Mouse (Mus musculus): Measurements from ENCODE around the gene Smc4. TPM values are rescaled to one million over a fixed set of nuclear protein-coding genes. Genes with fewer than 3 reads are reported as not detected.

Gene Smc4
- polyA plus RNA-seq (2016; fragmentation: Nextera tagmentation; extraction: Ambion mirVana) = 125 TPM in 2 replicates

GRCm38 (mm10) chr3:69004437-69005337, at the start of gene Smc4, which contains the start of gene Ift80:
Gene Smc4 (plus strand): TSS chr3:69004738.
Gene Ift80 (minus strand): TSS chr3:69004570.
- H3K27ac ChIP-seq = peak within 1 kb of the TSS; percentile 66; the same call in 1 of the 2 replicates
- no peaks in the 10 kb centered on the region for H3K9me3 ChIP-seq
- H3K36me3 ChIP-seq = no peaks in the 10 kb centered on the region
- H3K4me1 ChIP-seq = peaks cover 15% of the 10 kb centered on the region
- no peaks in the 10 kb centered on the region for H3K27me3 ChIP-seq (replicated peaks)
- peak; percentile 95 for ATAC-seq (ENCODE audit: low FRiP score, low read depth)
- H3K4me2 ChIP-seq (replicated peaks) = peak within 1 kb of the TSS; percentile 80
- WGBS = under 1% methylated on average over 70 of the region's 76 CpGs
- H3K4me3 ChIP-seq = peak within 1 kb of the TSS; percentile 93
- H3K9ac ChIP-seq = peak within 1 kb of the TSS; percentile 88

GRCm38 (mm10) chr3:68956454-68956853, 48.1 kb upstream of the Smc4 start:
- peaks cover 13% of the 10 kb centered on the region for H3K36me3 ChIP-seq

GRCm38 (mm10) chr3:68957413-68957812, 47.1 kb upstream of the Smc4 start:
- H3K4me2 ChIP-seq (replicated peaks) = no peak overlapping the region
- no peaks in the 10 kb centered on the region for H3K9me3 ChIP-seq
- H3K9ac ChIP-seq = no peak overlapping the region
- WGBS = 86% methylated on average over 3 of the region's 3 CpGs
- peaks cover 17% of the 10 kb centered on the region for H3K36me3 ChIP-seq
- no peak overlapping the region for H3K4me3 ChIP-seq
- no peaks in the 10 kb centered on the region for H3K27me3 ChIP-seq (replicated peaks)
- no peaks in the 10 kb centered on the region for H3K4me1 ChIP-seq
- no peak for ATAC-seq (ENCODE audit: low FRiP score, low read depth)
- H3K27ac ChIP-seq = no peak overlapping the region

More at GRCm38 (mm10) chr3:68956454-68956853, 48.1 kb upstream of the Smc4 start:
- Histone ChIP-seq H3K4me1 (no peaks in the 10 kb centered on the region), H3K9ac (no peak overlapping the region), H3K4me3 (no peak overlapping the region), H3K27ac (no peak overlapping the region), H3K9me3 (no peaks in the 10 kb centered on the region), H3K27me3 (replicated peaks) (no peaks in the 10 kb centered on the region), H3K4me2 (replicated peaks) (no peak overlapping the region)
- no peak for ATAC-seq (ENCODE audit: low FRiP score, low read depth)
- WGBS = 77% methylated on average over 4 of the region's 4 CpGs

- H3K36me3 ChIP-seq = peaks cover 50% of the 10 kb centered on the region
Observed at GRCm38 (mm10) chr3:68964682-68965081, 39.9 kb upstream of the Smc4 start.

GRCm38 (mm10) chr3:68966527-68967285, 37.8 kb upstream of the Smc4 start:
- no peak overlapping the region for H3K27ac ChIP-seq

More at GRCm38 (mm10) chr3:68964682-68965081, 39.9 kb upstream of the Smc4 start:
- no peaks in the 10 kb centered on the region for H3K27me3 ChIP-seq (replicated peaks)
- H3K27ac ChIP-seq = no peak overlapping the region
- ATAC-seq (ENCODE audit: low FRiP score, low read depth) = no peak
- H3K4me1 ChIP-seq = no peaks in the 10 kb centered on the region
- H3K4me2 ChIP-seq (replicated peaks) = no peak overlapping the region
- no peak overlapping the region for H3K9ac ChIP-seq
- no peaks in the 10 kb centered on the region for H3K9me3 ChIP-seq
- H3K4me3 ChIP-seq = no peak overlapping the region

GRCm38 (mm10) chr3:68967404-68967803, 37.1 kb upstream of the Smc4 start:
- Histone ChIP-seq H3K4me1 (no peaks in the 10 kb centered on the region), H3K9ac (no peak overlapping the region), H3K4me2 (replicated peaks) (no peak overlapping the region), H3K27ac (no peak overlapping the region), H3K27me3 (replicated peaks) (no peaks in the 10 kb centered on the region), H3K4me3 (no peak overlapping the region), H3K9me3 (no peaks in the 10 kb centered on the region), H3K36me3 (peaks cover 33% of the 10 kb centered on the region)
- no peak for ATAC-seq (ENCODE audit: low FRiP score, low read depth)
- 96% methylated on average over 6 of the region's 6 CpGs for WGBS

More at GRCm38 (mm10) chr3:68966527-68967285, 37.8 kb upstream of the Smc4 start:
- Histone ChIP-seq H3K4me1 (no peaks in the 10 kb centered on the region), H3K36me3 (peaks cover 37% of the 10 kb centered on the region), H3K9me3 (no peaks in the 10 kb centered on the region), H3K4me3 (no peak overlapping the region), H3K27me3 (replicated peaks) (no peaks in the 10 kb centered on the region), H3K4me2 (replicated peaks) (no peak overlapping the region), H3K9ac (no peak overlapping the region)
- WGBS = 94% methylated on average over 6 of the region's 6 CpGs
- no peak for ATAC-seq (ENCODE audit: low FRiP score, low read depth)

- no peak overlapping the region for H3K27ac ChIP-seq
- H3K36me3 ChIP-seq = peaks cover 29% of the 10 kb centered on the region
- H3K4me3 ChIP-seq = no peak overlapping the region
- no peaks in the 10 kb centered on the region for H3K9me3 ChIP-seq
- no peak overlapping the region for H3K9ac ChIP-seq
- H3K4me2 ChIP-seq (replicated peaks) = no peak overlapping the region
- no peaks in the 10 kb centered on the region for H3K27me3 ChIP-seq (replicated peaks)
- no peak for ATAC-seq (ENCODE audit: low FRiP score, low read depth)
- no peaks in the 10 kb centered on the region for H3K4me1 ChIP-seq
- 95% methylated on average over 3 of the region's 3 CpGs for WGBS
Observed at GRCm38 (mm10) chr3:68969091-68969590, 35.4 kb upstream of the Smc4 start.

- WGBS = 86% methylated on average over 1 of the region's 1 CpGs
- no peak overlapping the region for H3K27ac ChIP-seq
- H3K27me3 ChIP-seq (replicated peaks) = no peaks in the 10 kb centered on the region
- H3K36me3 ChIP-seq = no peaks in the 10 kb centered on the region
- no peak overlapping the region for H3K4me2 ChIP-seq (replicated peaks)
- no peak overlapping the region for H3K4me3 ChIP-seq
- no peak for ATAC-seq (ENCODE audit: low FRiP score, low read depth)
- no peak overlapping the region for H3K9ac ChIP-seq
- H3K9me3 ChIP-seq = no peaks in the 10 kb centered on the region
- no peaks in the 10 kb centered on the region for H3K4me1 ChIP-seq
Observed at GRCm38 (mm10) chr3:68973574-68973973, 31.0 kb upstream of the Smc4 start.

- WGBS = 91% methylated on average over 8 of the region's 8 CpGs
- no peaks in the 10 kb centered on the region for H3K9me3 ChIP-seq
- H3K36me3 ChIP-seq = no peaks in the 10 kb centered on the region
- no peak overlapping the region for H3K4me3 ChIP-seq
- no peak overlapping the region for H3K4me2 ChIP-seq (replicated peaks)
- H3K27ac ChIP-seq = no peak overlapping the region
- H3K9ac ChIP-seq = no peak overlapping the region
- no peaks in the 10 kb centered on the region for H3K4me1 ChIP-seq
- ATAC-seq (ENCODE audit: low FRiP score, low read depth) = no peak
- no peaks in the 10 kb centered on the region for H3K27me3 ChIP-seq (replicated peaks)
Observed at GRCm38 (mm10) chr3:68974639-68975532, 29.7 kb upstream of the Smc4 start.

- H3K27me3 ChIP-seq (replicated peaks) = no peaks in the 10 kb centered on the region
- H3K4me2 ChIP-seq (replicated peaks) = no peak overlapping the region
- H3K9me3 ChIP-seq = no peaks in the 10 kb centered on the region
- ATAC-seq (ENCODE audit: low FRiP score, low read depth) = no peak
- WGBS = 62% methylated on average over 9 of the region's 9 CpGs
- H3K36me3 ChIP-seq = no peaks in the 10 kb centered on the region
- no peaks in the 10 kb centered on the region for H3K4me1 ChIP-seq
- H3K27ac ChIP-seq = no peak overlapping the region
- no peak overlapping the region for H3K9ac ChIP-seq
- no peak overlapping the region for H3K4me3 ChIP-seq
Observed at GRCm38 (mm10) chr3:68975533-68976490, 28.7 kb upstream of the Smc4 start.

GRCm38 (mm10) chr3:68977696-68978095, 26.8 kb upstream of the Smc4 start:
- H3K9me3 ChIP-seq = no peaks in the 10 kb centered on the region
- H3K4me3 ChIP-seq = no peak overlapping the region
- 96% methylated on average over 4 of the region's 4 CpGs for WGBS
- ATAC-seq (ENCODE audit: low FRiP score, low read depth) = no peak
- no peak overlapping the region for H3K27ac ChIP-seq
- no peaks in the 10 kb centered on the region for H3K27me3 ChIP-seq (replicated peaks)
- no peak overlapping the region for H3K9ac ChIP-seq
- H3K4me2 ChIP-seq (replicated peaks) = no peak overlapping the region
- no peaks in the 10 kb centered on the region for H3K36me3 ChIP-seq
- no peaks in the 10 kb centered on the region for H3K4me1 ChIP-seq
